Mouse (Mus musculus) liver, embryonic 11.5 days (tissue): ENCODE measurements at regions not wholly inside any gene's neighbourhood (a gene's known extent, or its start where the extent isn't known, plus 50 kb on each side); places are given as distances from the start of the nearest gene placed in this dataset.

ENCODE experiments used
- ATAC-seq: fragments of 200-750 bp; cut with Nextera tagmentation; replicated peaks from 2 replicates; pipeline ENCODE4 v1.8.0; 2017; ENCODE audit warnings: moderate number of reproducible peaks, mild to moderate bottlenecking, moderate TSS enrichment, moderate library complexity; ENCODE audit not compliant: low FRiP score
- DNase-seq: peaks from one replicate; pipeline ENCODE4 v3.0.0-alpha.2; 2017; ENCODE audit warnings: low spot score
- H3K27ac ChIP-seq: fragments of 300-500 bp; sonication (generic); 2 replicates; pipeline ENCODE4 v1.5.1; 2014; ENCODE audit warnings: mild to moderate bottlenecking, low read depth, low read length, control low read depth
- H3K27me3 ChIP-seq: fragments of 300-500 bp; sonication (generic); replicated peaks from 2 replicates; pipeline ENCODE4 v1.6.1; 2014; ENCODE audit warnings: low read length, mixed read lengths; ENCODE audit not compliant: control insufficient read depth, insufficient read depth
- H3K36me3 ChIP-seq: fragments of 300-500 bp; sonication (generic); 2 replicates; pipeline ENCODE4 v1.6.1; 2014; ENCODE audit warnings: mild to moderate bottlenecking, low read length, moderate library complexity, mixed read lengths; ENCODE audit not compliant: control insufficient read depth, insufficient read depth
- H3K4me1 ChIP-seq: fragments of 300-500 bp; sonication (generic); replicated peaks from 2 replicates; pipeline ENCODE4 v1.6.1; 2014; ENCODE audit warnings: low read length, mixed read lengths; ENCODE audit not compliant: control insufficient read depth, insufficient read depth
- H3K4me2 ChIP-seq: fragments of 300-500 bp; sonication (generic); 2 replicates; pipeline ENCODE4 v1.6.1; 2014; ENCODE audit warnings: mild to moderate bottlenecking, control low read depth, moderate library complexity
- H3K4me3 ChIP-seq: fragments of 300-500 bp; sonication (generic); 2 replicates; pipeline ENCODE4 v1.5.1; 2014; ENCODE audit warnings: low read depth, low read length, control low read depth
- H3K9ac ChIP-seq: fragments of 300-500 bp; sonication (generic); 2 replicates; pipeline ENCODE4 v1.6.1; 2014; ENCODE audit warnings: low read depth, low read length, control low read depth
- H3K9me3 ChIP-seq: fragments of 300-500 bp; sonication (generic); 2 replicates; pipeline ENCODE4 v1.6.1; 2016; ENCODE audit warnings: low read length, inconsistent platforms, mixed read lengths; ENCODE audit not compliant: control insufficient read depth
- WGBS: fragments of 180-500 bp; shearing (Covaris S2); extraction: QIAGEN DNeasy Blood & Tissue Kit; methylation state at CpG from one replicate; pipeline ENCODE4 v1.1.7; 2014; 5-methylcytosine and 5-hydroxymethylcytosine counted together

DNA sequence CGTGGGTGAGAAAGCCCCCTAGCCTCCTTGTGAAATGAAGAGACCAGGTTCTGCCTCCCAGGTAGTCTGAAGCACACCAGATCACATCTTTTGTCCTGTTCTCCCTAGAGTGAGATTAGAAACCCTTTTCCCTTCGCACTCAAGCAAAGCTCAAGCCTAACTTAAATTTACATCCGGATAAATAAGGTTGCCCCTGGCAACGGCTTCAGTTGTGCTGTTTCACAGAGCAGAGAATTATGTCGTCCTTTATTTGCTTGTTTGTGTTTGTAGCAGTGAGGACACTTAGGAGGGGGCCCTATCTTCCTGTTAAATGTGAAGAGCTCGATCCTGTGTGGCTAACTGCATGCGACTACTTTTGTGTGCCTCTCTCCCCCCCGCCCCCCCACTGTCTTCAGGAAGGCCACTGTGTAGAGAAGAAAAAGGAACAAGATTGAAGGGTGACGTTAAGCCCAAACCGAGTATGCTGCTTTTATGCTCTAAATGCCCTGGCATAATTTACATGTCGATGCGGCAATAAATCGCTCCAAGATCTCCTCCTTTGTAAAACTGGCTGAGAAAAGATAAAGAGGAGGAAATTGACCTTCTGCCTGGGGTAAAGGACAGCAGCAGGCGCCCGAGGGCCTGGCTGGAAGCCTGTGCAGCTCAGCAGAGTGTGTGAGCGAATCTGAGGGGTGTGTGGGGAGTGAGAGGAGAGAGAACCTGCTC lies 439.9 kb downstream of the Prdm2 start:
- Histone ChIP-seq H3K36me3 (no peaks in the 10 kb centered on the region), H3K9ac (no peak overlapping the region), H3K4me2 (no peak overlapping the region), H3K4me3 (no peak overlapping the region), H3K27ac (no peak overlapping the region), H3K27me3 (no peaks in the 10 kb centered on the region), H3K9me3 (no peaks in the 10 kb centered on the region), H3K4me1 (no peaks in the 10 kb centered on the region)
- DNase-seq (no peak), ATAC-seq (no peak)
- WGBS = 21% methylated on average over 16 of the region's 16 CpGs

DNA sequence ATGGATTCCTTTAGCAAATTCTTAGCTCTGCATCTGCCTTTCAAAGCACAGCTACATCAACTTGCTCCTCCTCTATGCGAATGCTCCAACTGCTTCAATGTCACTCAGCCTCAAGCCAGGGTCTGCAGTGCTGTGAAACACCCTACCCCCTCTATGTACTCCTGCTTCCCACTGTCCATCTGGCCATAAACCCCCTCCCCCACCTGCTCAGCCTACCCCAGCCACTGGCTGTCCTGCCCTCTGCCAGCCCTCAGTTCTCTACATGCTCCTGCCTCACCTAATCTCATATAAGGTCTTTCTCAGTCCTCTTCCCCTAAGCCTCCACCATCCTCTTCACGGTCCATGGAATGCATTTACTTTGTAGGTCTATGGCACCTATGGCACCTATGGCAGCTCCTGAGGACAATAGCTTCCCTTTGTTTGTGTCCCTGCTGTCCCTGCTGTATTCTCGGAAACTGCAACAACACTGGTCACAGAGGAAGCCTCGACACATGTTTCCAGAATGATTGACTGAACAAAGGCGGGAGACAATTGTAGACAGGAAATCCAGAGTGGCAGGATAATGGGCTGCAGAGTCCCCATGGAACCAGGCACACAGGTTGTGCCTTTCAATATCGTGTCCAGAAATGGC lies 441.2 kb downstream of the Prdm2 start:
- H3K9ac ChIP-seq = no peak overlapping the region
- H3K9me3 ChIP-seq = no peaks in the 10 kb centered on the region
- ATAC-seq (no peak), DNase-seq (no peak)
- WGBS = 48% methylated on average over 6 of the region's 6 CpGs
- H3K4me3 ChIP-seq = no peak overlapping the region
- no peak overlapping the region for H3K27ac ChIP-seq
- no peaks in the 10 kb centered on the region for H3K27me3 ChIP-seq
- H3K36me3 ChIP-seq = no peaks in the 10 kb centered on the region
- no peaks in the 10 kb centered on the region for H3K4me1 ChIP-seq
- H3K4me2 ChIP-seq = no peak overlapping the region

DNA sequence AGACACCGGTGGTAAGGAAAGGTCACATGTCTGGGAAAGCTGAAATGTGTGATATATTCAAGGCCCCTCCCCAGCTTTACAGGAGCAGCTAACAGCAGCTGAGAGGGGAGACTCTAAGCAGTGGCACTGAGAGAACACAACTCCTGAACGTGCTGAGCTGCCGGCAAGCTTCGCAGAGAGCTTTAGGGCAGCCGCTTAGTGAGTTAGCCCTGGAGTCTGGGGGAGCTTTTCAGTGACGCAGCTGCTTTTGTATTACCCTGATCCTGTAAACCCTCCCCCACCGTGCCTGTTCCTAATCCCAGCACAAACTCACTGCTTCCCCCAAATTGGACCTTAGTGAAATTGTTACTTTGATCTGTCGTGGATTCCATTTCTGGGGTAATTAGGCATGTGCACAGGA lies 442.6 kb downstream of the Prdm2 start:
- Histone ChIP-seq H3K9me3 (no peaks in the 10 kb centered on the region), H3K4me3 (no peak overlapping the region), H3K27ac (no peak overlapping the region), H3K4me2 (no peak overlapping the region), H3K4me1 (no peaks in the 10 kb centered on the region), H3K9ac (no peak overlapping the region), H3K36me3 (no peaks in the 10 kb centered on the region), H3K27me3 (no peaks in the 10 kb centered on the region)
- ATAC-seq = no peak
- DNase-seq = no peak
- 29% methylated on average over 8 of the region's 8 CpGs for WGBS

GRCm38 (mm10) chr4:142767665-142768064 lies 445.1 kb downstream of the Prdm2 start:
- ATAC-seq = no peak
- 69% methylated on average over 4 of the region's 4 CpGs for WGBS
- H3K4me2 ChIP-seq = no peak overlapping the region
- H3K9me3 ChIP-seq = peaks cover 3% of the 10 kb centered on the region; the same call in 1 of the 2 replicates
- no peaks in the 10 kb centered on the region for H3K4me1 ChIP-seq
- no peak for DNase-seq
- no peaks in the 10 kb centered on the region for H3K36me3 ChIP-seq
- H3K27me3 ChIP-seq = no peaks in the 10 kb centered on the region
- no peak overlapping the region for H3K4me3 ChIP-seq
- H3K27ac ChIP-seq = no peak overlapping the region
- no peak overlapping the region for H3K9ac ChIP-seq

GRCm38 (mm10) chr4:142761577-142761976 lies 451.2 kb downstream of the Prdm2 start:
- no peak for ATAC-seq
- Histone ChIP-seq H3K36me3 (no peaks in the 10 kb centered on the region), H3K9me3 (peaks cover 3% of the 10 kb centered on the region; the same call in 1 of the 2 replicates), H3K27ac (no peak overlapping the region), H3K9ac (no peak overlapping the region), H3K4me2 (no peak overlapping the region), H3K4me1 (no peaks in the 10 kb centered on the region), H3K27me3 (no peaks in the 10 kb centered on the region), H3K4me3 (no peak overlapping the region)
- WGBS = 62% methylated on average over 8 of the region's 8 CpGs
- no peak for DNase-seq

DNA sequence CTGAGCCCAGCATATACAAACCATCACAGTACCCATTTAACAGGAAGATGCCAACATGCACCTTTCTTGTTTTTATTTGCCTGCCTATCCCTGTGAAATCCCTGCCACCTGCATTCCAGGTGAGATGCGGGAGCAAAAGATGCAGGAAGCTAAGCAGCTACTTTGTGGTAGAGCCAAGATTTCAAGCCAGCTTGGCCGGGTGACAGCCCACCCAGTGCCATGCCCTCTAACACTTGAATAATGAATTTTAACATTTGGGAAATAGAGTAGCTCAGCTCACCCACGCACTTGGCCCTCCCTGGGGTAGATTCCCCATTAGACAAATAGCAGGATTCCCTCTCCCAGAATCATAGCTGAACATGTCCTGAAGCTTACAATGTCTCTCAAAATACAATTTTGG lies 454.7 kb downstream of the Prdm2 start:
- H3K4me3 ChIP-seq = no peak overlapping the region
- H3K4me2 ChIP-seq = no peak overlapping the region
- H3K9me3 ChIP-seq = peaks cover 3% of the 10 kb centered on the region; the same call in 1 of the 2 replicates
- no peak for ATAC-seq
- no peak overlapping the region for H3K9ac ChIP-seq
- H3K27me3 ChIP-seq = no peaks in the 10 kb centered on the region
- WGBS = 72% methylated on average over 3 of the region's 3 CpGs
- H3K36me3 ChIP-seq = no peaks in the 10 kb centered on the region
- H3K4me1 ChIP-seq = no peaks in the 10 kb centered on the region
- DNase-seq = no peak
- H3K27ac ChIP-seq = no peak overlapping the region

GRCm38 (mm10) chr4:142756332-142756731 lies 456.5 kb downstream of the Prdm2 start:
- Histone ChIP-seq H3K9ac (no peak overlapping the region), H3K36me3 (no peaks in the 10 kb centered on the region), H3K27me3 (no peaks in the 10 kb centered on the region), H3K4me2 (no peak overlapping the region), H3K9me3 (no peaks in the 10 kb centered on the region), H3K4me1 (no peaks in the 10 kb centered on the region), H3K27ac (no peak overlapping the region), H3K4me3 (no peak overlapping the region)
- DNase-seq = no peak
- WGBS = 67% methylated on average over 6 of the region's 6 CpGs
- no peak for ATAC-seq

GRCm38 (mm10) chr4:142749918-142750317 lies 462.9 kb downstream of the Prdm2 start:
- no peaks in the 10 kb centered on the region for H3K27me3 ChIP-seq
- H3K9ac ChIP-seq = no peak overlapping the region
- DNase-seq = no peak
- H3K4me1 ChIP-seq = no peaks in the 10 kb centered on the region
- 69% methylated on average over 8 of the region's 8 CpGs for WGBS
- H3K36me3 ChIP-seq = no peaks in the 10 kb centered on the region
- H3K9me3 ChIP-seq = no peaks in the 10 kb centered on the region
- H3K4me2 ChIP-seq = no peak overlapping the region
- ATAC-seq = no peak
- H3K27ac ChIP-seq = no peak overlapping the region
- H3K4me3 ChIP-seq = no peak overlapping the region

- Histone ChIP-seq H3K4me3 (no peak overlapping the region), H3K4me1 (no peaks in the 10 kb centered on the region), H3K27me3 (no peaks in the 10 kb centered on the region), H3K9ac (no peak overlapping the region), H3K36me3 (no peaks in the 10 kb centered on the region), H3K4me2 (no peak overlapping the region), H3K27ac (no peak overlapping the region), H3K9me3 (no peaks in the 10 kb centered on the region)
- ATAC-seq = no peak
- no peak for DNase-seq
- 81% methylated on average over 4 of the region's 4 CpGs for WGBS
Measured at GRCm38 (mm10) chr4:142723554-142723907, 484.3 kb upstream of the Kazn start.
